In the genomic region with DNA sequence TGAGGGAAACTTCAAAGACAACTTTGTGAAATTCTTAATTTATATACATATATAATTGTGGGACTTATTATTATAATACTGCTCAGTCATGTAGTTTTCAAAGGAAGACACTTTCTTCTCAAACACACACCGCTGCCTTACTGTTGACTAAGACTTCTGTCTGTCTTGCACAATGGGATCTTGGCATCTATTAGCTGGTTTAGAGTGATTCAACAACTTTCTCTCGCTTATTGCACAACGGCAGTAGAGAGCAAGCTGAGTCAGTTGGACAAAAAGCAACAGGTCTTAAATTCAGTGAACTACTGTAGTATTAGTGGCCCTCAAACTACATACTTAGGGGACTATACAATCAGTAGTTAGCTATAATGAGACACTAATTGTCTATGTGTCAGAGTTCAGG, we compare ENCODE assay signal across 13 mouse cellular contexts. TPM values are rescaled to one million over a fixed set of nuclear protein-coding genes. Genes with fewer than 3 reads are reported as not detected.
DNase-seq lines count a peak whose midpoint lies in the region; ATAC-seq and TF ChIP-seq lines count a peak whose summit lies in the region.
"Had no signal": no experiment of that assay in that cellular context is flagged by ENCODE, and none has a peak within 500 bp of the region (broad histone marks: within the 10 kb centered on the region; RNA-seq: fewer than 3 reads in every experiment).

No protein-coding gene starts in this region.

- 0 out of 2 replicates have a peak, but pooled peaks have one; percentile 25 for TF ChIP-seq EP300 in liver, postnatal 0 days (IDR thresholded peaks at IDR 0.05; ENCODE audit: low read depth)

- H3K9ac ChIP-seq in liver, embryonic 16.5 days (ENCODE audit: low read depth, low read length) = no peak overlapping the region
- H3K9ac ChIP-seq in liver, postnatal 0 days (replicated peaks) = no peak overlapping the region
- no peak overlapping the region for H3K9ac ChIP-seq in hindbrain, embryonic 11.5 days (ENCODE audit: low read depth, low read length)
- H3K9ac ChIP-seq: forebrain, embryonic 12.5 days; limb, embryonic 12.5 days; midbrain, embryonic 12.5 days had no signal

- H3K27me3 ChIP-seq in liver, embryonic 16.5 days (ENCODE audit: control insufficient read depth, insufficient read depth, low read depth, low read length) = no peaks in the 10 kb centered on the region
- no peaks in the 10 kb centered on the region for H3K27me3 ChIP-seq in liver, postnatal 0 days (ENCODE audit: insufficient read depth, low read length)
- H3K27me3 ChIP-seq in hindbrain, embryonic 11.5 days (ENCODE audit: control insufficient read depth, insufficient read depth, low read length) = no peaks in the 10 kb centered on the region
- H3K27me3 ChIP-seq: forebrain, embryonic 12.5 days; limb, embryonic 12.5 days; midbrain, embryonic 12.5 days had no signal

- 48% methylated on average over 3 of the region's 3 CpGs for WGBS in liver, embryonic 16.5 days (ENCODE audit: insufficient replicate concordance)
- 38% methylated on average over 3 of the region's 3 CpGs for WGBS in liver, postnatal 0 days (ENCODE audit: insufficient replicate concordance)
- 91% methylated on average over 3 of the region's 3 CpGs for WGBS in hindbrain, embryonic 11.5 days

- H3K36me3 ChIP-seq in liver, embryonic 16.5 days (ENCODE audit: control insufficient read depth, insufficient read depth) = no peaks in the 10 kb centered on the region
- no peaks in the 10 kb centered on the region for H3K36me3 ChIP-seq in liver, postnatal 0 days (replicated peaks; ENCODE audit: insufficient read depth, low read length)
- H3K36me3 ChIP-seq in hindbrain, embryonic 11.5 days (ENCODE audit: control insufficient read depth, insufficient read depth, low read length) = no peaks in the 10 kb centered on the region
- H3K36me3 ChIP-seq: forebrain, embryonic 12.5 days; limb, embryonic 12.5 days; midbrain, embryonic 12.5 days had no signal

- peaks cover 2% of the 10 kb centered on the region; the same call in 1 of the 2 replicates for H3K4me1 ChIP-seq in liver, embryonic 16.5 days (ENCODE audit: control insufficient read depth, low read depth, low read length)
- H3K4me1 ChIP-seq in liver, postnatal 0 days (ENCODE audit: insufficient read depth) = peaks cover 7% of the 10 kb centered on the region; the same call in 1 of the 2 replicates
- H3K4me1 ChIP-seq in hindbrain, embryonic 11.5 days (replicated peaks; ENCODE audit: control insufficient read depth, insufficient read depth, low read length) = no peaks in the 10 kb centered on the region
- H3K4me1 ChIP-seq: forebrain, embryonic 12.5 days; midbrain, embryonic 12.5 days had no signal

- H3K4me3 ChIP-seq in liver, embryonic 16.5 days (ENCODE audit: low read depth, low read length) = no peak overlapping the region
- H3K4me3 ChIP-seq in liver, postnatal 0 days (ENCODE audit: low read depth, low read length) = no peak overlapping the region
- H3K4me3 ChIP-seq in hindbrain, embryonic 11.5 days (ENCODE audit: low read depth, low read length) = no peak overlapping the region
- H3K4me3 ChIP-seq: forebrain, embryonic 12.5 days; heart, adult 2 months; limb, embryonic 12.5 days; midbrain, embryonic 12.5 days had no signal

- H3K9me3 ChIP-seq in liver, embryonic 16.5 days (replicated peaks; ENCODE audit: control insufficient read depth, low read length) = no peaks in the 10 kb centered on the region
- no peaks in the 10 kb centered on the region for H3K9me3 ChIP-seq in liver, postnatal 0 days (ENCODE audit: low read length)
- H3K9me3 ChIP-seq in hindbrain, embryonic 11.5 days (ENCODE audit: control insufficient read depth, low read length) = no peaks in the 10 kb centered on the region
- H3K9me3 ChIP-seq: forebrain, embryonic 12.5 days; limb, embryonic 12.5 days; midbrain, embryonic 12.5 days had no signal

- no peak for TF ChIP-seq CTCF in liver, postnatal 0 days (IDR thresholded peaks at IDR 0.05; ENCODE audit: low read depth)

- no peak overlapping the region for H3K4me2 ChIP-seq in liver, embryonic 16.5 days (ENCODE audit: low read depth, low read length)
- H3K4me2 ChIP-seq in liver, postnatal 0 days (ENCODE audit: low read depth, low read length) = 0 out of 2 replicates have a peak overlapping the region, but pooled peaks have one; percentile 11
- H3K4me2 ChIP-seq in hindbrain, embryonic 11.5 days (replicated peaks; ENCODE audit: low read depth, low read length) = no peak overlapping the region
- H3K4me2 ChIP-seq: forebrain, embryonic 12.5 days; limb, embryonic 12.5 days; midbrain, embryonic 12.5 days had no signal

- ATAC-seq in liver, embryonic 16.5 days (ENCODE audit: low read depth) = peak; percentile 66
- peak; percentile 74; the same call in 1 of the 2 replicates for ATAC-seq in liver, postnatal 0 days
- no peak for ATAC-seq in hindbrain, embryonic 11.5 days (ENCODE audit: low FRiP score)
- ATAC-seq: hindbrain, embryonic 16.5 days had no signal

- H3K27ac ChIP-seq in liver, embryonic 16.5 days (ENCODE audit: low read length) = no peak overlapping the region
- H3K27ac ChIP-seq in liver, postnatal 0 days (ENCODE audit: low read depth) = 0 out of 2 replicates have a peak overlapping the region, but pooled peaks have one; percentile 30
- H3K27ac ChIP-seq in hindbrain, embryonic 11.5 days (ENCODE audit: low read depth, low read length) = no peak overlapping the region
- H3K27ac ChIP-seq: forebrain, embryonic 12.5 days; heart, adult 2 months; limb, embryonic 12.5 days; midbrain, embryonic 12.5 days had no signal

- DNase-seq in adrenal gland, adult (ENCODE audit: inconsistent age in 2 of 2, low spot score in 1 of 2) = peak; percentile 32 to 81
- DNase-seq in adrenal gland, postnatal 25 days = no peak
- DNase-seq in liver = no peak
- DNase-seq in liver, postnatal 0 days = no peak
- peak; percentile 58 for DNase-seq in yolk sac, embryonic 10.5 days (ENCODE audit: low spot score)
- DNase-seq in cerebellum, adult 11-12 months = no peak
- DNase-seq in hindbrain, embryonic 11.5 days (ENCODE audit: low spot score) = no peak

RNA-seq across cellular contexts. Expression of gene Itm2b, which starts 25.0 kb away (rescaled TPM):
- total RNA-seq in adrenal gland, postnatal 25 days (2021) = 881 and 1,010 TPM in 2 replicates
- 588 and 605 TPM in 2 replicates for polyA plus RNA-seq in liver, embryonic 16.5 days (2015; fragmentation: Nextera tagmentation; extraction: Ambion mirVana)
- polyA plus RNA-seq in liver, postnatal 0 days (2015; fragmentation: Nextera tagmentation; extraction: Ambion mirVana) = 961 and 1,004 TPM in 2 replicates
- polyA plus RNA-seq in hindbrain, embryonic 11.5 days (2014; fragmentation: Nextera tagmentation; extraction: Ambion mirVana) = 379 and 387 TPM in 2 replicates

Comparison
In these comparisons a context has a peak if more than half of its experiments do, and no peak if none do; other contexts are left out.
1. DNase-seq: peak in adrenal gland, adult (2 of 2) and yolk sac, embryonic 10.5 days (single experiment); none in adrenal gland, postnatal 25 days (single experiment), liver (single experiment), liver, postnatal 0 days (single experiment), cerebellum, adult 11-12 months (single experiment) and hindbrain, embryonic 11.5 days (single experiment).